Comparison of ENCODE assay signal across 11 mouse cellular contexts in genomic region chr3:158295041-158295440, GRCm38 (mm10).
DNase-seq lines count a peak whose midpoint lies in the region; ATAC-seq and TF ChIP-seq lines count a peak whose summit lies in the region.
"Had no signal": no experiment of that assay in that cellular context is flagged by ENCODE, and none has a peak within 500 bp of the region (broad histone marks: within the 10 kb centered on the region; RNA-seq: fewer than 3 reads in every experiment).

No protein-coding gene starts in this region.

- DNase-seq in frontal cortex, postnatal 25 days (ENCODE audit: low spot score in 2 of 2), result no peak
- peak; percentile 19 to 37 for DNase-seq in left cerebral cortex, adult 18-20 months (ENCODE audit: low spot score in 2 of 2)
- DNase-seq in left cerebral cortex, postnatal 10 days (ENCODE audit: extremely low spot score in 1 of 2, low spot score in 2 of 2), result no peak
- peak; percentile 4 for DNase-seq in A20 (ENCODE audit: low read depth, low spot score)
- DNase-seq in brain, embryonic 14.5 days (ENCODE audit: low read depth), result peak; percentile 77
- no peak for DNase-seq in adrenal gland, postnatal 4 days (ENCODE audit: low spot score in 2 of 2)
- DNase-seq in retina, embryonic 14.5 days (ENCODE audit: low spot score), result no peak
- DNase-seq: kidney, adult 11 months; kidney, postnatal 4 days; lung, postnatal 10 days had no signal

- no peak for TF ChIP-seq POLR2A in brain, embryonic 14.5 days (IDR thresholded peaks at IDR 0.05; ENCODE audit: borderline replicate concordance, extremely low read depth, insufficient read depth, insufficient read length, poor library complexity, severe bottlenecking)

- intact Hi-C loops in left cerebral cortex, postnatal 10 days (cut with DNase I), result no loop called here

- ATAC-seq in frontal cortex, adult (ENCODE audit: low TSS enrichment), result peak; percentile 90

- TF ChIP-seq CTCF in brain, embryonic 14.5 days (IDR thresholded peaks at IDR 0.05; ENCODE audit: borderline replicate concordance, extremely low read depth, insufficient read depth, insufficient read length), result no peak

Comparison
In these comparisons a context has a peak if more than half of its experiments do, and no peak if none do; other contexts are left out.
1. DNase-seq: peak in left cerebral cortex, adult 18-20 months (2 of 2), A20 (single experiment) and brain, embryonic 14.5 days (single experiment); none in frontal cortex, postnatal 25 days (0 of 2), left cerebral cortex, postnatal 10 days (0 of 2), adrenal gland, postnatal 4 days (0 of 2) and retina, embryonic 14.5 days (single experiment).